26 mouse cellular contexts compared by ENCODE assay signal in genomic region chr16:76344761-76345368, GRCm38 (mm10). TPM values are rescaled to one million over a fixed set of nuclear protein-coding genes. Genes with fewer than 3 reads are reported as not detected.
DNase-seq lines count a peak whose midpoint lies in the region; ATAC-seq and TF ChIP-seq lines count a peak whose summit lies in the region.
"Had no signal": no experiment of that assay in that cellular context is flagged by ENCODE, and none has a peak within 500 bp of the region (broad histone marks: within the 10 kb centered on the region; RNA-seq: fewer than 3 reads in every experiment).

No protein-coding gene starts in this region.

- H3K4me2 ChIP-seq in kidney, postnatal 0 days (ENCODE audit: low read length), result no peak overlapping the region
- H3K4me2 ChIP-seq: forebrain, embryonic 13.5 days; heart, embryonic 13.5 days; hindbrain, embryonic 12.5 days; hindbrain, embryonic 15.5 days had no signal

- H3K9me3 ChIP-seq in kidney, postnatal 0 days (replicated peaks; ENCODE audit: low read length), result no peaks in the 10 kb centered on the region; the same call in 1 of the 2 replicates
- H3K9me3 ChIP-seq in ES-Bruce4 (replicated peaks; ENCODE audit: control insufficient read depth, insufficient read depth, low read length, poor library complexity, severe bottlenecking), result peaks cover 6% of the 10 kb centered on the region
- H3K9me3 ChIP-seq in embryonic facial prominence, embryonic 10.5 days, result peaks cover 3% of the 10 kb centered on the region; the same call in 1 of the 2 replicates
- H3K9me3 ChIP-seq: hindbrain, embryonic 15.5 days had no signal

- intact Hi-C loops in heart, postnatal 36 days (cut with DNase I), result no loop called here

- TF ChIP-seq CTCF in kidney, postnatal 0 days (IDR thresholded peaks at IDR 0.05; ENCODE audit: low read depth), result no peak
- no peak for TF ChIP-seq CTCF in ES-Bruce4 (IDR thresholded peaks at IDR 0.05; ENCODE audit: low read depth, low read length)

- no peak overlapping the region for H3K9ac ChIP-seq in kidney, postnatal 0 days (ENCODE audit: low read depth, low read length)
- no peak overlapping the region for H3K9ac ChIP-seq in ES-Bruce4 (ENCODE audit: low read depth, poor library complexity, severe bottlenecking)
- H3K9ac ChIP-seq: forebrain, embryonic 13.5 days; heart, embryonic 13.5 days; hindbrain, embryonic 12.5 days; hindbrain, embryonic 15.5 days had no signal

- H3K27me3 ChIP-seq in kidney, postnatal 0 days (ENCODE audit: insufficient read depth, low read length), result no peaks in the 10 kb centered on the region
- no peaks in the 10 kb centered on the region for H3K27me3 ChIP-seq in ES-Bruce4 (ENCODE audit: control insufficient read depth, insufficient read depth, low read length, poor library complexity, severe bottlenecking)
- H3K27me3 ChIP-seq in embryonic facial prominence, embryonic 10.5 days (replicated peaks; ENCODE audit: low read depth, poor library complexity, severe bottlenecking), result no peaks in the 10 kb centered on the region
- H3K27me3 ChIP-seq: CH12.LX; forebrain, embryonic 13.5 days; heart, embryonic 13.5 days; hindbrain, embryonic 12.5 days; hindbrain, embryonic 15.5 days had no signal

- no peak for TF ChIP-seq POLR2A in ES-Bruce4 (IDR thresholded peaks at IDR 0.05; ENCODE audit: insufficient read depth, low read length)

- 79% methylated on average over 3 of the region's 3 CpGs for WGBS in kidney, postnatal 0 days
- WGBS in embryonic facial prominence, embryonic 10.5 days, result 86% methylated on average over 3 of the region's 3 CpGs

- H3K4me3 ChIP-seq in kidney, postnatal 0 days (replicated peaks; ENCODE audit: low read depth, low read length), result no peak overlapping the region
- H3K4me3 ChIP-seq in ES-Bruce4 (ENCODE audit: low read depth, low read length), result no peak overlapping the region
- no peak overlapping the region for H3K4me3 ChIP-seq in embryonic facial prominence, embryonic 10.5 days
- H3K4me3 ChIP-seq: forebrain, embryonic 10.5 days; forebrain, embryonic 13.5 days; heart, adult 2 months; heart, embryonic 10.5 days; heart, embryonic 13.5 days; hindbrain, embryonic 12.5 days; hindbrain, embryonic 15.5 days had no signal

- peak; percentile 82 for DNase-seq in heart, adult 11 months
- DNase-seq in heart, postnatal 36 days, result no peak
- DNase-seq in kidney, postnatal 0 days (ENCODE audit: low spot score), result no peak
- DNase-seq in kidney, postnatal 14 days, result no peak
- peak; percentile 70 for DNase-seq in R1 (ENCODE audit: low read depth, low spot score)
- DNase-seq in embryonic facial prominence, embryonic 10.5 days (ENCODE audit: low spot score), result no peak
- DNase-seq: adrenal gland, adult 2 months; adrenal gland, postnatal 25 days; B cell, adult 2 months; cerebellum, adult 11-12 months; cerebellum, adult 8-10 months; cerebellum, postnatal 10 days; cerebellum, postnatal 36 days; embryo, embryonic 11 days; gastrocnemius, postnatal 25 days; heart, adult 2 months; heart, postnatal 14 days had no signal

- peaks cover 10% of the 10 kb centered on the region; the same call in 1 of the 2 replicates for H3K36me3 ChIP-seq in kidney, postnatal 0 days (ENCODE audit: insufficient read depth, low read length)
- no peaks in the 10 kb centered on the region for H3K36me3 ChIP-seq in ES-Bruce4 (ENCODE audit: control insufficient read depth, insufficient read depth, low read length, poor library complexity, severe bottlenecking)
- peaks cover 86% of the 10 kb centered on the region for H3K36me3 ChIP-seq in embryonic facial prominence, embryonic 10.5 days (replicated peaks)
- H3K36me3 ChIP-seq: hindbrain, embryonic 15.5 days had no signal

- peak; percentile 52 for ATAC-seq in kidney, postnatal 0 days (replicated peaks; ENCODE audit: low FRiP score, low read depth)
- ATAC-seq: forebrain, embryonic 13.5 days; forebrain, embryonic 16.5 days had no signal

- TF ChIP-seq EP300 in ES-Bruce4 (IDR thresholded peaks at IDR 0.05; ENCODE audit: insufficient read depth, low read depth, low read length), result 0 out of 2 replicates have a peak, but pooled peaks have one; percentile 5

- no peak overlapping the region for H3K27ac ChIP-seq in kidney, postnatal 0 days
- H3K27ac ChIP-seq in ES-Bruce4 (ENCODE audit: insufficient read depth, low read length), result peak overlapping the region; percentile 72
- H3K27ac ChIP-seq in embryonic facial prominence, embryonic 10.5 days (replicated peaks), result no peak overlapping the region
- H3K27ac ChIP-seq: forebrain, embryonic 10.5 days; forebrain, embryonic 13.5 days; heart, adult 2 months; heart, embryonic 10.5 days; heart, embryonic 13.5 days; hindbrain, embryonic 12.5 days; hindbrain, embryonic 15.5 days had no signal

- H3K4me1 ChIP-seq in kidney, postnatal 0 days (replicated peaks; ENCODE audit: insufficient read depth, low read length), result no peaks in the 10 kb centered on the region
- H3K4me1 ChIP-seq in ES-Bruce4 (ENCODE audit: control insufficient read depth, insufficient read depth, low read length), result peaks cover 2% of the 10 kb centered on the region
- H3K4me1 ChIP-seq in embryonic facial prominence, embryonic 10.5 days, result no peaks in the 10 kb centered on the region
- H3K4me1 ChIP-seq: hindbrain, embryonic 12.5 days; hindbrain, embryonic 15.5 days had no signal

RNA-seq across cellular contexts. Expression of gene Nrip1, which starts 28.8 kb away (rescaled TPM):
- total RNA-seq in heart, postnatal 36 days (2021), result 10 to 100 TPM; 28.0 to 31.3 TPM
- 33.7 and 36.4 TPM in 2 replicates for polyA plus RNA-seq in kidney, postnatal 0 days (2015; fragmentation: Nextera tagmentation; extraction: Ambion mirVana)
- 15.3 TPM in 2 replicates for polyA plus RNA-seq in ES-Bruce4 (2011; ENCODE audit: insufficient read depth, insufficient read length, low read depth, missing spikeins)
- polyA plus RNA-seq in embryonic facial prominence, embryonic 10.5 days (2016; fragmentation: Nextera tagmentation; extraction: Ambion mirVana), result 58.3 and 60.8 TPM in 2 replicates
- total RNA-seq: CH12.LX had no signal

Comparison
In these comparisons a context has a peak if more than half of its experiments do, and no peak if none do; other contexts are left out.
1. DNase-seq: peak in heart, adult 11 months (single experiment) and R1 (single experiment); none in heart, postnatal 36 days (0 of 2), kidney, postnatal 0 days (single experiment), kidney, postnatal 14 days (single experiment) and embryonic facial prominence, embryonic 10.5 days (single experiment).